Comparison of ENCODE assay signal across 15 mouse cellular contexts in genomic region chr11:116935917-116936316, GRCm38 (mm10). TPM values are rescaled to one million over a fixed set of nuclear protein-coding genes. Genes with fewer than 3 reads are reported as not detected.
A peak's percentile ranks its signal among the peaks of the same experiment; 100 is the strongest.
DNase-seq lines count a peak whose midpoint lies in the region; ATAC-seq and TF ChIP-seq lines count a peak whose summit lies in the region.
"Had no signal": no experiment of that assay in that cellular context is flagged by ENCODE, and none has a peak within 500 bp of the region (broad histone marks: within the 10 kb centered on the region; RNA-seq: fewer than 3 reads in every experiment).

No protein-coding gene starts in this region.

- TF ChIP-seq CTCF in hindbrain, postnatal 0 days (IDR thresholded peaks at IDR 0.05; ENCODE audit: low read depth), result no peak

- peaks cover 11% of the 10 kb centered on the region for H3K4me1 ChIP-seq in hindbrain, embryonic 11.5 days (replicated peaks; ENCODE audit: control insufficient read depth, insufficient read depth, low read length)
- peaks cover 56% of the 10 kb centered on the region for H3K4me1 ChIP-seq in hindbrain, embryonic 10.5 days (replicated peaks)
- peaks cover 6% of the 10 kb centered on the region for H3K4me1 ChIP-seq in midbrain, embryonic 14.5 days (ENCODE audit: control insufficient read depth, insufficient read depth, low read length)
- peaks cover 14% of the 10 kb centered on the region for H3K4me1 ChIP-seq in midbrain, embryonic 11.5 days (ENCODE audit: control insufficient read depth, insufficient read depth, low read length)
- H3K4me1 ChIP-seq in hindbrain, postnatal 0 days (ENCODE audit: insufficient read depth, low read length), result peaks cover 5% of the 10 kb centered on the region; the same call in 1 of the 2 replicates
- peaks cover 45% of the 10 kb centered on the region for H3K4me1 ChIP-seq in embryonic facial prominence, embryonic 10.5 days

- ATAC-seq in hindbrain, embryonic 11.5 days (ENCODE audit: low FRiP score), result no peak
- no peak for ATAC-seq in midbrain, embryonic 14.5 days (ENCODE audit: low FRiP score, low TSS enrichment)
- no peak for ATAC-seq in midbrain, embryonic 11.5 days (ENCODE audit: low FRiP score)
- ATAC-seq in hindbrain, postnatal 0 days, result no peak; the same call in 1 of the 2 replicates
- ATAC-seq: CD4-positive, CD25-positive, alpha-beta regulatory T cell, adult 4 months had no signal

- no peaks in the 10 kb centered on the region for H3K27me3 ChIP-seq in hindbrain, embryonic 11.5 days (ENCODE audit: control insufficient read depth, insufficient read depth, low read length)
- H3K27me3 ChIP-seq in hindbrain, embryonic 10.5 days (ENCODE audit: insufficient read depth, poor library complexity, severe bottlenecking), result peaks cover 14% of the 10 kb centered on the region
- H3K27me3 ChIP-seq in midbrain, embryonic 14.5 days (ENCODE audit: control insufficient read depth, insufficient read depth, low read length), result no peaks in the 10 kb centered on the region
- no peaks in the 10 kb centered on the region for H3K27me3 ChIP-seq in midbrain, embryonic 11.5 days (ENCODE audit: control insufficient read depth, insufficient read depth, low read length)
- H3K27me3 ChIP-seq in hindbrain, postnatal 0 days (ENCODE audit: insufficient read depth, low read length), result no peaks in the 10 kb centered on the region
- H3K27me3 ChIP-seq in embryonic facial prominence, embryonic 10.5 days (replicated peaks; ENCODE audit: low read depth, poor library complexity, severe bottlenecking), result peaks cover 16% of the 10 kb centered on the region
- H3K27me3 ChIP-seq: embryonic facial prominence, embryonic 12.5 days; limb, embryonic 15.5 days had no signal

- no peaks in the 10 kb centered on the region for H3K9me3 ChIP-seq in hindbrain, embryonic 11.5 days (ENCODE audit: control insufficient read depth, low read length)
- H3K9me3 ChIP-seq in hindbrain, embryonic 10.5 days, result no peaks in the 10 kb centered on the region
- no peaks in the 10 kb centered on the region for H3K9me3 ChIP-seq in midbrain, embryonic 14.5 days (ENCODE audit: control insufficient read depth, low read length)
- no peaks in the 10 kb centered on the region for H3K9me3 ChIP-seq in midbrain, embryonic 11.5 days (ENCODE audit: control insufficient read depth, low read length)
- no peaks in the 10 kb centered on the region for H3K9me3 ChIP-seq in hindbrain, postnatal 0 days (ENCODE audit: low read length)
- no peaks in the 10 kb centered on the region for H3K9me3 ChIP-seq in embryonic facial prominence, embryonic 10.5 days
- H3K9me3 ChIP-seq: embryonic facial prominence, embryonic 12.5 days; limb, embryonic 15.5 days had no signal

- 73% methylated on average over 9 of the region's 9 CpGs for WGBS in hindbrain, embryonic 11.5 days
- WGBS in hindbrain, embryonic 10.5 days, result 87% methylated on average over 9 of the region's 9 CpGs
- 60% methylated on average over 9 of the region's 9 CpGs for WGBS in midbrain, embryonic 14.5 days
- 83% methylated on average over 9 of the region's 9 CpGs for WGBS in midbrain, embryonic 11.5 days
- WGBS in hindbrain, postnatal 0 days, result 52% methylated on average over 9 of the region's 9 CpGs
- WGBS in embryonic facial prominence, embryonic 10.5 days, result 78% methylated on average over 9 of the region's 9 CpGs

- no peak overlapping the region for H3K4me2 ChIP-seq in hindbrain, embryonic 11.5 days (replicated peaks; ENCODE audit: low read depth, low read length)
- H3K4me2 ChIP-seq in midbrain, embryonic 14.5 days (ENCODE audit: low read length), result no peak overlapping the region
- no peak overlapping the region for H3K4me2 ChIP-seq in midbrain, embryonic 11.5 days
- no peak overlapping the region for H3K4me2 ChIP-seq in hindbrain, postnatal 0 days (ENCODE audit: low read depth, low read length)
- H3K4me2 ChIP-seq: embryonic facial prominence, embryonic 12.5 days; limb, embryonic 15.5 days had no signal

- H3K4me3 ChIP-seq in hindbrain, embryonic 11.5 days (ENCODE audit: low read depth, low read length), result no peak overlapping the region
- H3K4me3 ChIP-seq in hindbrain, embryonic 10.5 days, result no peak overlapping the region
- no peak overlapping the region for H3K4me3 ChIP-seq in midbrain, embryonic 14.5 days (replicated peaks; ENCODE audit: low read depth, low read length)
- H3K4me3 ChIP-seq in midbrain, embryonic 11.5 days (ENCODE audit: low read depth, low read length), result no peak overlapping the region
- H3K4me3 ChIP-seq in hindbrain, postnatal 0 days (ENCODE audit: low read length), result no peak overlapping the region
- no peak overlapping the region for H3K4me3 ChIP-seq in embryonic facial prominence, embryonic 10.5 days
- H3K4me3 ChIP-seq: embryonic facial prominence, embryonic 12.5 days; limb, embryonic 15.5 days had no signal

- H3K36me3 ChIP-seq in hindbrain, embryonic 11.5 days (ENCODE audit: control insufficient read depth, insufficient read depth, low read length), result no peaks in the 10 kb centered on the region
- peaks cover 74% of the 10 kb centered on the region for H3K36me3 ChIP-seq in hindbrain, embryonic 10.5 days
- peaks cover 64% of the 10 kb centered on the region for H3K36me3 ChIP-seq in midbrain, embryonic 14.5 days (ENCODE audit: control insufficient read depth, insufficient read depth, low read length)
- H3K36me3 ChIP-seq in midbrain, embryonic 11.5 days (ENCODE audit: control insufficient read depth, insufficient read depth, low read length), result peaks cover 6% of the 10 kb centered on the region
- peaks cover 21% of the 10 kb centered on the region for H3K36me3 ChIP-seq in hindbrain, postnatal 0 days (ENCODE audit: insufficient read depth, low read length)
- H3K36me3 ChIP-seq in embryonic facial prominence, embryonic 10.5 days (replicated peaks), result peaks cover 24% of the 10 kb centered on the region
- H3K36me3 ChIP-seq: embryonic facial prominence, embryonic 12.5 days; limb, embryonic 15.5 days had no signal

- H3K27ac ChIP-seq in hindbrain, embryonic 11.5 days (ENCODE audit: low read depth, low read length), result peak overlapping the region; percentile 70
- H3K27ac ChIP-seq in hindbrain, embryonic 10.5 days, result no peak overlapping the region
- peak overlapping the region; percentile 64 for H3K27ac ChIP-seq in midbrain, embryonic 14.5 days (replicated peaks; ENCODE audit: low read depth, low read length)
- H3K27ac ChIP-seq in midbrain, embryonic 11.5 days (ENCODE audit: low read depth, low read length), result no peak overlapping the region
- H3K27ac ChIP-seq in hindbrain, postnatal 0 days, result peak overlapping the region; percentile 61
- no peak overlapping the region for H3K27ac ChIP-seq in embryonic facial prominence, embryonic 10.5 days (replicated peaks)
- H3K27ac ChIP-seq: embryonic facial prominence, embryonic 12.5 days; limb, embryonic 15.5 days had no signal

- no peak for DNase-seq in hindbrain, embryonic 11.5 days (ENCODE audit: low spot score)
- no peak for DNase-seq in hindbrain, embryonic 10.5 days (ENCODE audit: low spot score)
- no peak for DNase-seq in midbrain, embryonic 14.5 days
- no peak for DNase-seq in midbrain, embryonic 11.5 days (ENCODE audit: low spot score, missing footprints)
- DNase-seq in hindbrain, postnatal 0 days (ENCODE audit: low spot score), result peak; percentile 44
- DNase-seq in right cerebral cortex, postnatal 10 days (ENCODE audit: low spot score in 2 of 2), result peak; percentile 78 to 85
- DNase-seq in cerebellum, postnatal 14 days, result no peak
- no peak for DNase-seq in embryonic facial prominence, embryonic 10.5 days (ENCODE audit: low spot score)
- DNase-seq: cerebellum, adult 8-10 months; gastrocnemius, postnatal 36 days; heart, postnatal 14 days; kidney, adult 11 months had no signal

- H3K9ac ChIP-seq in hindbrain, embryonic 11.5 days (ENCODE audit: low read depth, low read length), result no peak overlapping the region
- H3K9ac ChIP-seq in midbrain, embryonic 14.5 days (replicated peaks; ENCODE audit: low read length), result 0 out of 2 replicates have a peak overlapping the region, but pooled peaks have one; percentile 16
- no peak overlapping the region for H3K9ac ChIP-seq in midbrain, embryonic 11.5 days (ENCODE audit: low read length)
- H3K9ac ChIP-seq in hindbrain, postnatal 0 days (replicated peaks; ENCODE audit: low read length), result no peak overlapping the region
- H3K9ac ChIP-seq: embryonic facial prominence, embryonic 12.5 days; limb, embryonic 15.5 days had no signal

RNA-seq across cellular contexts. Expression of gene Mgat5b, which starts 17.3 kb away (rescaled TPM):
- 5.7 and 6.6 TPM in 2 replicates for polyA plus RNA-seq in hindbrain, embryonic 11.5 days (2014; fragmentation: Nextera tagmentation; extraction: Ambion mirVana)
- 6.3 and 12.8 TPM in 2 replicates for polyA plus RNA-seq in hindbrain, embryonic 10.5 days (2016; fragmentation: Nextera tagmentation; extraction: Ambion mirVana)
- 24.2 and 31.4 TPM in 2 replicates for polyA plus RNA-seq in midbrain, embryonic 14.5 days (2014; fragmentation: Nextera tagmentation; extraction: Ambion mirVana)
- polyA plus RNA-seq in midbrain, embryonic 11.5 days (2014; fragmentation: Nextera tagmentation; extraction: Ambion mirVana), result 5.1 and 6.5 TPM in 2 replicates
- total RNA-seq in hindbrain, postnatal 0 days (2014; rRNA removed), result 125 and 133 TPM in 2 replicates
- 22.2 and 25.0 TPM in 2 replicates for polyA plus RNA-seq in hindbrain, postnatal 0 days (2015; fragmentation: Nextera tagmentation; extraction: Ambion mirVana)
- 2.3 and 3.3 TPM in 2 replicates for polyA plus RNA-seq in embryonic facial prominence, embryonic 10.5 days (2016; fragmentation: Nextera tagmentation; extraction: Ambion mirVana)
- total RNA-seq: gastrocnemius, postnatal 36 days had no signal
- polyA plus RNA-seq: CD4-positive, CD25-positive, alpha-beta regulatory T cell, adult 4 months had no signal

Comparison
In these comparisons a context has a peak if more than half of its experiments do, and no peak if none do; other contexts are left out.
1. DNase-seq: peak in hindbrain, postnatal 0 days (single experiment) and right cerebral cortex, postnatal 10 days (2 of 2); none in hindbrain, embryonic 11.5 days (single experiment), hindbrain, embryonic 10.5 days (single experiment), midbrain, embryonic 14.5 days (single experiment), midbrain, embryonic 11.5 days (single experiment), cerebellum, postnatal 14 days (0 of 2) and embryonic facial prominence, embryonic 10.5 days (single experiment).
2. H3K27ac ChIP-seq: peak in hindbrain, embryonic 11.5 days (single experiment), midbrain, embryonic 14.5 days (single experiment) and hindbrain, postnatal 0 days (single experiment); none in hindbrain, embryonic 10.5 days (single experiment), midbrain, embryonic 11.5 days (single experiment) and embryonic facial prominence, embryonic 10.5 days (single experiment).